Mouse (Mus musculus) urinary bladder, postnatal 4 days (tissue): Measurements from ENCODE around the gene Ccdc57.
A peak's percentile ranks its signal among the peaks of the same experiment; 100 is the strongest.
"Not testable (repeated sequence)": the region's sequence is repeated elsewhere in the genome, so short reads cannot be mapped to it uniquely, and the experiment has no call there.

Experiments used
- DNase-seq, 2 experiments: peaks; one replicate each; pipeline ENCODE4 v3.0.0; 2021 to 2022; ENCODE audit warnings: low spot score in 2 of 2

The Ccdc57 gene

DNA sequence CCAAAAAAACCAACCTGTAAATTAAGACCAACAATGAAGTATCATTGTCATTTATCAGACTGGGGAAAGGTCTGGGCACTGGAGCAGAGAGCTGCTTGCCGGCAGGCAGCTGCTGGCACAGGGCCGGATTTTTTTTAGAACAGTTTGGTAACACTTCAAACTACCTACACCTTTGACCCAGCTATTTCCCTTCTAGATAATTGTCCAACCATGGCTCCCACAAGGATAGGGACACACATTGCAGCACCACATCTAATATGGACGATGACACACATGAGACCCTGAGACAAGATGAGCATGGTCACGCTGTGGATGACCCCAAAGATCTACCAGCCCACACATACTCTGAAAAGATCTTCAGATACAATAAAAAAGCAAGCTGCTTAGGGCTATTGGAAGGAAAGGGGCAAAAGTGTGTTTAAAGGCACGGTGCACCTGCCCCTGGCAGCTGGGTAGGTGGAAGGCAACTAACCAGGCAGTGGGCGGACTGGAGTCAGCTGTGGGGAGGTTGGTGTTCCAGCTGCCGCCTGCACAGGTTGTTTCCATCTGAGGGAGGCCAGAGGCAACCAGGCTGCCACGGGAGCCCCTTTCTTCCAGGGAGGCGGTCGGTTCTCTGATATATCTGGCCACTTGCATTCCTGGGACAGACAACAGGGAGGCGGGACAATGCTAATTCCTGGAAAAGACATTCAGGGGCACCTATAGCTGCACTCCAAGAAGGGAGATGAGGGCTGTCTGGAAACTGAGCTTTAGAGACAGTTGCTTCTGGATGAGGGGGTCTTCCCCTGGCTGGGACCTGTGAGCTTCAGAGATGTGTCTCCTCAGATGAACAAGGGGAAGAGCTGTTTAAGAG, 80.4 kb downstream of the Ccdc57 start:
- DNase-seq = no peak

GRCm38 (mm10) chr11:120851582-120851981, 81.1 kb downstream of the Ccdc57 start:
- no peak for DNase-seq

DNA sequence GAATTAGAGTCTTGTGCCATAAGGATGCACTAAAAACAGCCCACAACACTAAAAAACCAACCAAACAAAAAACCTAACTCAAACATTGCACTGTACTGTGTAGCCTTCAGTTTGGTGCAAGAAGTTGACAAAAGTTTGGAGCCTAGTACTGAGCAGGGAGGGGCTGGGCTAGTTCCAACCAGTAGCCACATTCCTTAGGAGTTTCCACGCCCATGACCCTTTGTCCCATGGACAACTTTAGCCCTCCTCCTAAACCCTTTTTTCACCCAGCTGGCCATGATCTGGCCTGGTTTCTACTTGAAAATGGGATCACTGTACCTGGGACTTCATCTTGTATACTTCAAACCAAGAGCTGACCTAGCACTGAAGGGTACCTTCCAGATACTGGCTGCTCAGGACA, 81.5 kb downstream of the Ccdc57 start:
- no peak for DNase-seq

DNA sequence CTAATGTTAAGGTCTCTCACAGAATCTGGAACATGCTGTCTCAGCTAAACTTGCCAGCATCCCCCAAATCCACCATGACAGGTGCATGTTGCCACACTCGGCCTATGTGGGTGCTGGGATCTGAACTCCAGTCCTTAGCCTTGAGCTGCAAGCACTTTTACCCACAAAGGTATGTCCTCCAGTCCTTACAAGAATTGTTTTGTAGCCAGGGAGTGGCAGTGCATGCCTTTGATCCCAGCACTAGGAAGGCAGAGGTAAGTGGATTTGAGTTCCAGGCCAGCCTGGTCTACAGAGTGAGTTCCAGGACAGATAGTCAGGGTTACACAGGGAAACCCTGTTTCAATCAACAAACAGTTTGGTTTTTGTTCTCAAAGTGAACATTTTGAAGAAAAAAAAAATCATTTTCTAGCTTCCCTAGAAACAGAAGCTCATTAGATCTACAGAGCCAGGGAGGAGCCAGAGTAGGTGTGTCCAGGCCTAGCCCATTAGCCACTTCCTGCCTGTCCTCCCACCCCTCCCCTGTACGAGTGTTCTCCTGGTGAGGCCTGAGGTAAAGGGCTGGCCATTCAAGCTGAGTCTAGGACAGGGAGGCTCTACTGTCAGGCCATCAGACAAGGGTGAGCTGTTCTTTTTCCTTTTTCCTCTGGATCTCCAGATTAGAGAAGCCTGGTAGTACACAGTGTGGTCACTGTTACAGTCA, 82.2 kb downstream of the Ccdc57 start:
- no peak for DNase-seq

GRCm38 (mm10) chr11:120846725-120847475, 85.8 kb downstream of the Ccdc57 start:
- DNase-seq = no peak

- DNase-seq = no peak
Measured at GRCm38 (mm10) chr11:120844329-120844728, 88.3 kb downstream of the Ccdc57 start.

GRCm38 (mm10) chr11:120833555-120834280, 99.0 kb downstream of the Ccdc57 start:
- no peak for DNase-seq

GRCm38 (mm10) chr11:120832962-120833361, 99.7 kb downstream of the Ccdc57 start:
- DNase-seq = not testable (repeated sequence)

- DNase-seq = no peak
Measured at GRCm38 (mm10) chr11:120831659-120832440, 100.8 kb downstream of the Ccdc57 start.

GRCm38 (mm10) chr11:120830686-120831085, 102.0 kb downstream of the Ccdc57 start:
- DNase-seq = no peak

DNA sequence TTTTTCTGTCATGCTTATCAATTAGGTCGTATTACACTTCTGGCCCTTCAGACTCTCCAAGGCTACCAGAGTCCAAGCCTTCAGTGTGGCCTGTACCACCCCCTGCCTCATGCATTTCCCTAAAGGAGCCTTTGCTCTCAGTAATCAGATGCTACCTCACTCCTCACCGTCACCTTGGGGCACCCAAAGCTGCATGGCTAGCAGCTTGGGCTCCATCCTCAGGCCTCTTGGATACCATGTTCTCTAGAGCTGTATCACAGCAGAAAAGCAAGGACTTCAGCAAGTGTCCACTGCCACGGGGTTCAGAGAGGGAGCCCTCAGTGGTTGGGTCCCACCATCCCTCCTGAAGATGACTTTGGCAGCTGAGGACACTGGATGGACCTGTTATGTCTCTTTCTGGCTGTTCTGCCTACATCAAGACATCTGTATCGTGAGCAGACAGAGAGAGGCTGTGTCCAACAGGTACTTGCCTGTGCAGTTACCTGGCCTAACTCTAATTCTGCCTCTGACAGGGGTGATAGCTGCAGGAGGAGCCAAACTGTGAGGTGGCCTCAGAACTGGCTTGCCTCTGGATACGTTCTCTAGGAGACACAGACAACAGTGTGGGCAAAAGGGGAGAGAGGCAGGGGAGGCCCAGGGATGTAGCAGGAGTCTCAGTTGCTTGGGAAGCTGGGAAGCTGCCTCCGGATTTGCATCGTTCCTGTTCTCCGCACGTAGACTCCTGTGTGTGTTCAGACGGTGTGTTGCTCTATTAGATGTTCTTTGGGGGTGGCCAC, 102.7 kb downstream of the Ccdc57 start:
- DNase-seq = no peak

- DNase-seq = no peak
Measured at GRCm38 (mm10) chr11:120828416-120828815, 104.3 kb downstream of the Ccdc57 start.

GRCm38 (mm10) chr11:120826016-120826953, 106.4 kb downstream of the Ccdc57 start:
- no peak for DNase-seq

GRCm38 (mm10) chr11:120825289-120825863, 107.3 kb downstream of the Ccdc57 start:
- DNase-seq = no peak

DNA sequence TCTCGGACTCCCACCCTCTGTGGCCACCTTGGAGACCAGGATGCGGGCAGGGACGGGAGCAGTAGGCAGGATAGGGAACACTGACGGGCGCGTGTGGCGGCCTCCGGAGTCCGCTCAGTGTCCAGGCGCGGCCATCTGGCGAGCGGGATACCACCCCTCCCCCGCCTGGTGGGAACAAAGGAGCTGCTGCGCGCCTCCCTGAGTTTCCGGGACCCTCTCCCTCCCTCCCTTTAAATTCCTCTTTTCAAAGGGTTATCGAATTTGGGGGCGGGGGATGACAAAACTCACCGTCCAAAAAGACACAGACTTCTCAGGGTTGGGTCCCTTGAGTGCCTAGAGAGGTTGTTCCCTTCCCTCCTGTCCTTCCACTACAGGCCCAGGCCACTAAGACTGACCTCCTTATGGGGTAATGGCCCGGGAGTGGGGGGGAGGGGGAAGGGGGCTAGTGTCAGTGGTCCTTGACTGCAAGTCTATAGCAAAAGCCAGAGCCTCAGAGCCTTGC, 107.8 kb downstream of the Ccdc57 start:
- DNase-seq = no peak

- DNase-seq = peak; percentile 97 to 98
Measured at GRCm38 (mm10) chr11:120823956-120824786, 108.5 kb downstream of the Ccdc57 start, which contains the start of gene Fasn. Gene Fasn (minus strand): TSS chr11:120824547.

- peak in 1 of 2 experiments; percentile 73 for DNase-seq
Measured at GRCm38 (mm10) chr11:120823551-120823947, 109.1 kb downstream of the Ccdc57 start.
